Mouse (Mus musculus) bone marrow macrophage, adult 2 months (primary cell): Measurements from ENCODE around the gene Mmp21. TPM values are rescaled to one million over a fixed set of nuclear protein-coding genes. Genes with fewer than 3 reads are reported as not detected.
"Not testable (repeated sequence)": the region's sequence is repeated elsewhere in the genome, so short reads cannot be mapped to it uniquely, and the experiment has no call there.

ENCODE experiments used
- H3K27ac ChIP-seq: 2 replicates; pipeline ENCODE4 v1.5.1; 2012; ENCODE audit warnings: low read depth, low read length; ENCODE audit not compliant: insufficient read depth
- H3K4me1 ChIP-seq: 2 replicates; pipeline ENCODE4 v1.6.1; 2012; ENCODE audit warnings: low read length; ENCODE audit not compliant: control insufficient read depth, insufficient read depth
- H3K4me3 ChIP-seq: 2 replicates; pipeline ENCODE4 v1.5.1; 2012; ENCODE audit warnings: mild to moderate bottlenecking, low read length, moderate library complexity; ENCODE audit not compliant: insufficient read depth
- CTCF ChIP-seq: IDR thresholded peaks from 2 replicates; pipeline ENCODE4 v1.5.1; 2012; ENCODE audit warnings: low read depth, mild to moderate bottlenecking, low read length, moderate library complexity
- POLR2A ChIP-seq: IDR thresholded peaks from 2 replicates; pipeline ENCODE4 v1.6.1; 2012; ENCODE audit warnings: mild to moderate bottlenecking, low read depth, low read length, borderline replicate concordance
- polyA plus RNA-seq: library from polyadenylated mRNA; stranded (reverse); fragments of >200 nt; gene quantifications from 2 replicates; pipeline ENCODE4 v1.2.4, GENCODE M21; 2012; ENCODE audit not compliant: missing spikeins, insufficient read depth, insufficient read length

The Mmp21 gene
- polyA plus RNA-seq, 1 experiment, result not detected

- TF ChIP-seq POLR2A (no peak), CTCF (no peak)
- Histone ChIP-seq H3K27ac (no peak overlapping the region), H3K4me1 (no peaks in the 10 kb centered on the region), H3K4me3 (no peak overlapping the region)
These were observed 21.5 kb upstream of the Mmp21 start for GRCm38 (mm10) chr7:133701366-133701765.

GRCm38 (mm10) chr7:133699885-133700284 lies 20.0 kb upstream of the Mmp21 start:
- TF ChIP-seq POLR2A (no peak), CTCF (no peak)
- Histone ChIP-seq H3K27ac (no peak overlapping the region), H3K4me3 (no peak overlapping the region), H3K4me1 (no peaks in the 10 kb centered on the region)

- no peak overlapping the region for H3K27ac ChIP-seq
- H3K4me1 ChIP-seq, result no peaks in the 10 kb centered on the region
- TF ChIP-seq CTCF (no peak), POLR2A (no peak)
- H3K4me3 ChIP-seq, result no peak overlapping the region
These were observed 18.3 kb upstream of the Mmp21 start for GRCm38 (mm10) chr7:133698021-133698709.

- not testable (repeated sequence) for H3K27ac ChIP-seq, H3K4me3 ChIP-seq, H3K4me1 ChIP-seq
These were observed 5.8 kb upstream of the Mmp21 start for GRCm38 (mm10) chr7:133685644-133686043.

GRCm38 (mm10) chr7:133684701-133685100 lies 4.8 kb upstream of the Mmp21 start:
- TF ChIP-seq CTCF (no peak), POLR2A (no peak)
- no peak overlapping the region for H3K4me3 ChIP-seq
- no peaks in the 10 kb centered on the region; the same call in 1 of the 2 replicates for H3K4me1 ChIP-seq
- no peak overlapping the region for H3K27ac ChIP-seq

- TF ChIP-seq POLR2A (no peak), CTCF (no peak; the same call in 1 of the 2 replicates)
- no peak overlapping the region for H3K27ac ChIP-seq
- H3K4me1 ChIP-seq, result no peaks in the 10 kb centered on the region; the same call in 1 of the 2 replicates
- H3K4me3 ChIP-seq, result no peak overlapping the region
These were observed 4.2 kb upstream of the Mmp21 start for GRCm38 (mm10) chr7:133684110-133684509.

- H3K4me1 ChIP-seq, result no peaks in the 10 kb centered on the region; the same call in 1 of the 2 replicates
- H3K4me3 ChIP-seq, result no peak overlapping the region
- TF ChIP-seq CTCF, result no peak
- no peak for TF ChIP-seq POLR2A
- no peak overlapping the region for H3K27ac ChIP-seq
These were observed 3.8 kb upstream of the Mmp21 start for GRCm38 (mm10) chr7:133683626-133684025.

- no peak overlapping the region for H3K4me3 ChIP-seq
- TF ChIP-seq POLR2A (no peak), CTCF (no peak)
- H3K27ac ChIP-seq, result no peak overlapping the region
- H3K4me1 ChIP-seq, result no peaks in the 10 kb centered on the region; the same call in 1 of the 2 replicates
These were observed 422 bp downstream of the Mmp21 start for GRCm38 (mm10) chr7:133679439-133679838.

GRCm38 (mm10) chr7:133678716-133679115 lies 1.1 kb downstream of the Mmp21 start:
- no peak for TF ChIP-seq CTCF
- TF ChIP-seq POLR2A, result no peak
- no peak overlapping the region for H3K27ac ChIP-seq
- H3K4me3 ChIP-seq, result no peak overlapping the region
- H3K4me1 ChIP-seq, result no peaks in the 10 kb centered on the region; the same call in 1 of the 2 replicates

- H3K4me1 ChIP-seq, result no peaks in the 10 kb centered on the region
These were observed 3.9 kb downstream of the Mmp21 start for GRCm38 (mm10) chr7:133676002-133676401.

More at GRCm38 (mm10) chr7:133676002-133676401, 3.9 kb downstream of the Mmp21 start:
- Histone ChIP-seq H3K4me3 (no peak overlapping the region), H3K27ac (no peak overlapping the region)
- TF ChIP-seq POLR2A (no peak), CTCF (no peak; the same call in 1 of the 2 replicates)
